Mouse (Mus musculus): Measurements from ENCODE around the gene Cyb5r2. TPM values are rescaled to one million over a fixed set of nuclear protein-coding genes. Genes with fewer than 3 reads are reported as not detected.
A peak's percentile ranks its signal among the peaks of the same experiment; 100 is the strongest.

Gene Cyb5r2
- total RNA-seq, 2 experiments from 2014 or later, result not detected

DNA sequence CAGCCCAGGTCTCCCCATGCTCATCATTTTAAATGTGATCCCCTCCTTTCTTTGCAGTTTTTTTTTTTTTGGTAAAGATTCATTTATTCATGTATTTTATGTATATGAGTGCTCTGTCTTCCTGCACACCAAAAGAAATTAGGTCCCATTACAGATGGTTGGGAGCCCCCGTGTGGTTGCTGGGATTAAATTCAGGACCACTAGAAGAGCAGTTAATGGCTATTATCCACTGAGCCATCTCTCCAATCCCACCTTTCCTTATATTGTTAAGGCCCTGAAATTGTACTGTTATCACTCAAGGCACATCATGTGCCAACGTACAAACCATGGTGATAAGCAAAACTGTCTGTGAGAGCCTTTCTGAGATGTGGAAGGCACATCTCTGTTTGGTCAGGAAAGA is 19.1 kb downstream of the Cyb5r2 start:
- intact Hi-C loops (cut with DNase I), result loop anchor here (5.0 kb wide), 1 partner anchor 76 kb away; no protein-coding TSS in a partner anchor
- DNase-seq (ENCODE audit: low spot score in 2 of 2), result peak; percentile 45 to 75

GRCm38 (mm10) chr7:107733162-107733561 is 24.7 kb downstream of the Cyb5r2 start:
- DNase-seq (ENCODE audit: low spot score in 2 of 2), result no peak
- intact Hi-C loops (cut with DNase I), result no loop called here

- intact Hi-C loops (cut with DNase I), result no loop called here
- DNase-seq (ENCODE audit: low spot score in 2 of 2), result no peak
Observed at GRCm38 (mm10) chr7:107730587-107730986, 27.2 kb downstream of the Cyb5r2 start.

DNA sequence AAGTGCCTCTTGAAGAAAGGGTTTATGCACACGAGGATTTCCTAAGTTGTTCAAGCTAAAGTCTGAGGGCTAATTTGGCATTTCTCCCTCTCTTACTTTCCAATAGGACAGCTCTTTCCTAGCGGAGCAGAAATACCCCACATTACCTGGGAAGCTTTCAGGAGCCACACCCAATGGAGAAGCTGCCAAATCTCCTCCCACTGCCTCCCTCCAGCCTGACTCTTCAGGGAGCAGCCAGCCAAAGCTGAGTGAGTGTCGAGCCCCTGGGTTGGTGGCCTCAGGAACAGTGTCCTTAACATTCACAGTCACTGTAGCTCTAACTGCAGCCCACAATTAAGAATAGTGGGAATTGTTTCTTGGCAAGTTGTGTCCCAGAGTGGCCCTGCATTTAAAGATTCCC is 30.3 kb downstream of the Cyb5r2 start:
- no peak for DNase-seq (ENCODE audit: low spot score in 2 of 2)
- intact Hi-C loops (cut with DNase I), result no loop called here

GRCm38 (mm10) chr7:107722536-107722935 is 35.3 kb downstream of the Cyb5r2 start:
- intact Hi-C loops (cut with DNase I), result no loop called here
- DNase-seq (ENCODE audit: low spot score in 2 of 2), result no peak

DNA sequence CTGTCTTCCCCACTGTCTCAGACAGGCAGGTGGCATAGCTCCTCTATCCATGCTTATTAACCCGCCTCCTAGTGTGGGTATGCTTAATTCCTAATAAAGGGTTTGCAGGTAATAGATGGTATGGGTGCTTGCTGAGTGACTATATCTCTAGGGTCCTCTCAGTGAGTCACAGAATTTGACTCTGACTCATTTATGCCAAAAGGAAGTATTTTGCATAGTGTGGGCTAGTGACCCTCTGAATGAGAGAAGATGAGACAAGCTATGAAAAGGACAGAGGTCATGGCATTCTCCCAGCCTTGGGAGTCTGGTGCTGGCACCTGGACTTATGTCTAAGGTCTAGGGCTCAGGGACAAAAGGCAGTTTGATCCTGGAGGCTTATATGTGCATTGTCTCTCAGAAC is 37.1 kb downstream of the Cyb5r2 start:
- no peak for DNase-seq (ENCODE audit: low spot score in 2 of 2)
- intact Hi-C loops (cut with DNase I), result no loop called here

GRCm38 (mm10) chr7:107714067-107714466 is 43.8 kb downstream of the Cyb5r2 start:
- intact Hi-C loops (cut with DNase I), result no loop called here
- no peak for DNase-seq (ENCODE audit: low spot score in 2 of 2)

DNA sequence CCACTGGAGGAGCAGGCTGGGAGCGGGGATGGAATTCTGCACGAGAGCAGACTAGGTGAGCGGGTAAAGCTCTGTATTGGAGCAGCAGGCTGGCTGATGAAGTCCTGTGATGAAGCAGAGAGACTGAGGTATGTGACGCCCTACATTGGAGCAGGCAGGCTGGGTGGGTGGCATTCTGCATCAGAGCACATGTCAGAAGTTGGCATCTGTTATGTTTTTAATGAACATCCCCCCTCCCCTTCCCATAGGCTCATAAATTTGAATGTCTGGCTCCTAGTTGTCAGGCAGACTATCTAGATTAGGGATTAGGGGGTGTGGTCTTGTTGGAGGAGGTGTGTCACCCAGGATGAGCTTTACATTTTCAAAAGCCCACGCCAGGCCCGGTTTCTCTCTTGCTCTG is 45.1 kb downstream of the Cyb5r2 start:
- peak in 1 of 2 experiments; percentile 23 for DNase-seq (ENCODE audit: low spot score in 2 of 2)
- intact Hi-C loops (cut with DNase I), result no loop called here

DNA sequence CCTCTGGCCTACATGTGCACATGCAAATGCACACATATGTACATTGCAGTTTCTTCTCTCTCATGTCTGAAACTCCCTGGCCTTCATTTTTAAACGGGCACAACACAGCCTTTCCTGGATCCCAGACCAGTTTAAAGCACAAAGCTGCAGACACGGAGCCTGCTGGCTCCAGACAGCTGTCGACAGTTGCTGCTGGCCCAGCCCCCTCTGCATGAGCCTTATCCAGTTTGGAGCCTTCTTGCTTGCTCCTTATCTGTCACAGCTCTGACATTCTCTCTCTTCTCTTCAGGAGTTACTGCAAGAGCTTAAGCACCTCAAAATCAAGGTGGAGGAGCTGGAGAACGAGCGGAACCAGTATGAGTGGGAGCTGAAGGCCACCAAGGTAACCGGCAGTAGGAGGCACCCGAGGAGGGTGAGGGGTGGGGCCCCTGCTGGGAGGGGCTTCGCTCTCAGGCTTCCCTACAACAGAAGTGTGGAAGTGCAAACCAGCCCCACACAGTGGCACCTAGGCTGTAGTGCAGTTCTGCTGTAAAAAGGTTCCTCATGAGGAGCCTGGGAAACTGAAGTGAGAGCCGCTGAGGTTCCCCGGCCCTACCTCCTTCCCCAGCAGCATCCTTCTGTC is 49.2 kb downstream of the Cyb5r2 start:
- DNase-seq (ENCODE audit: low spot score in 2 of 2), result peak; percentile 72 to 81

DNA sequence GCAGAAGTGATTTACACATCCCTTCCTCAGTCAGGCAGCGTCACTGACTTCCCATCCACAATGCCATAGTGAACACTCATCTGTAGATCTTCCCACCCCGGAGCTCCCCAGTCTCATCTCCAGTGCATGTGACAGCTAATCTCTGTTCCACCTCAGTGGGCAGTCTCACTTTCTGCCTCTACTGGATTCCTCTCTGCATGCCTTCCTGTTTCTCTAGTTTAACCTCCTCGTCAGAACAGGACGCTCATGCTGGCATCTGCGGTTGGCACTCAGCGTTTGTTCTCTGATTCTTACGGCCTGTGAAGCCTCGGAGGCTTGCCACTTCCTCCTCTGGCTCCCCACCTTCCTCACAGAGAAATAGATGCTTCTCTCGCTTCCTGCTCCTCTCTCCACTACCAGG is 50.2 kb downstream of the Cyb5r2 start:
- DNase-seq (ENCODE audit: low spot score in 2 of 2), result no peak
- intact Hi-C loops (cut with DNase I), result loop anchor here (2.0 kb wide), 1 partner anchor 47 kb away; no protein-coding TSS in a partner anchor

More for the DNA sequence above, 49.2 kb downstream of the Cyb5r2 start:
- intact Hi-C loops (cut with DNase I), result loop anchor here (2.0 kb wide), 1 partner anchor 48 kb away; no protein-coding TSS in a partner anchor

- intact Hi-C loops (cut with DNase I), result no loop called here
- no peak for DNase-seq (ENCODE audit: low spot score in 2 of 2)
Observed at GRCm38 (mm10) chr7:107705941-107706340, 51.9 kb downstream of the Cyb5r2 start.

- DNase-seq (ENCODE audit: low spot score in 2 of 2), result no peak
- intact Hi-C loops (cut with DNase I), result no loop called here
Observed at GRCm38 (mm10) chr7:107702461-107703380, 55.1 kb downstream of the Cyb5r2 start.

DNA sequence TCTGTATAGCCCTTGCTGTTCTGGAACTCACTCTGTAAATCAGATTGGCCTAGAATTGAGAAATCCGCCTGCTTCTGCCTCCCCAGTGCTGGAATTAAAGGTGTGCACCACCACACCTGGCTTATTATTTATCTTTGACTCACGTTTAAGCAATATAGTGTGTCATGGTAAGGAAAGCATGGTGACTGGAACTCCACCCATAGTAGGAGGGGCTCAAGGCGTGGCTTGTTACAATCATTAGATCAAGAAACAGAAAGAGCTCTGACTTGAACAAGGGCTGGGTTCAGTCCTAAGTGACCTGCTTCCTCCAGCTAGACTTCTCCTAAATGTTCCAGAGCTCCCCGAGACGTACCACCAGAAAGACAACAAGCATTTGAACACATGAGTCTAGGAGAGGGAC is 57.2 kb downstream of the Cyb5r2 start:
- intact Hi-C loops (cut with DNase I), result no loop called here
- no peak for DNase-seq (ENCODE audit: low spot score in 2 of 2)

DNA sequence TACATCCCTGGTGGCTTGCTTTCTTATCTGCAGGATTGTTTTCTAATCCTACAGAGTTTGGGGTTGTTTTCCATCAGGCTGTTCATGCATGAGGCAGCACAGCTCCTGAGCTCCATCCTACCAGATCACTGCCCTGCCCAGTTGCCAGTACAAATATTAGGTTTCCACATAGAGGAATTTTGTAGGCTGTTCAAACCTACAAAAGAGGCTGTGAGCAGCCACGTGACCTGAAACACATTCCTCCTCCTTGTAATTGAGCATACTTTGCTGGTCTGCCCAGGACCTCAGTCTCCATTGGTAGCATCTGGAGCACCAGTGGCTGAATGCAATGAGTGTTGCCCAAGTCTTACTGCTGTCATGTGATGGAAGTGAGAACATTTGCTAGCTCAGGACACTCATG is 57.9 kb downstream of the Cyb5r2 start:
- no peak for DNase-seq (ENCODE audit: low spot score in 2 of 2)

More for the DNA sequence above, 57.9 kb downstream of the Cyb5r2 start:
- intact Hi-C loops (cut with DNase I), result no loop called here

Other genes starting within 250 kb of the Cyb5r2 start
- gene Olfml1, start 190.6 kb downstream of the Cyb5r2 start, total RNA-seq (2021), result 1 to 10 TPM; 5.9 to 6.4 TPM
- 1 to 10 TPM; 4.0 to 4.5 TPM for gene Ppfibp2, start 162.8 kb downstream of the Cyb5r2 start, total RNA-seq (2021)
- gene 5330417H12Rik, start 132.9 kb downstream of the Cyb5r2 start, total RNA-seq (2021), result not detected
- gene Ovch2, start 43.2 kb upstream of the Cyb5r2 start, total RNA-seq (2021), result not detected
- gene Olfr467, start 54.2 kb upstream of the Cyb5r2 start, total RNA-seq (2021), result not detected
- not detected for gene Olfr469, start 67.5 kb upstream of the Cyb5r2 start, total RNA-seq (2021)
- gene Olfr470, start 89.5 kb upstream of the Cyb5r2 start, total RNA-seq (2021), result not detected
- not detected for gene Olfr472, start 139.9 kb upstream of the Cyb5r2 start, total RNA-seq (2021)
- gene Olfr473, start 172.4 kb upstream of the Cyb5r2 start, total RNA-seq (2021), result not detected
- not detected for gene Olfr474, start 196.6 kb upstream of the Cyb5r2 start, total RNA-seq (2021)
- gene Olfr476, start 206.8 kb upstream of the Cyb5r2 start, total RNA-seq (2021), result not detected
- not detected for gene Olfr477, start 228.7 kb upstream of the Cyb5r2 start, total RNA-seq (2021)